Mouse (Mus musculus) neural tube, embryonic 12.5 days (tissue): Measurements from ENCODE around the gene Scnm1. TPM values are rescaled to one million over a fixed set of nuclear protein-coding genes. Genes with fewer than 3 reads are reported as not detected.

Experiments
- ATAC-seq: fragments of 200-750 bp; cut with Nextera tagmentation; 2 replicates; pipeline ENCODE4 v1.8.0; 2017; ENCODE audit warnings: low read depth, mild to moderate bottlenecking, moderate TSS enrichment, moderate library complexity; ENCODE audit not compliant: low FRiP score
- H3K27ac ChIP-seq: fragments of 300-500 bp; sonication (generic); 2 replicates; pipeline ENCODE4 v1.5.1; 2016
- H3K27me3 ChIP-seq: fragments of 300-500 bp; sonication (generic); replicated peaks from 2 replicates; pipeline ENCODE4 v1.6.1; 2016; ENCODE audit warnings: mild to moderate bottlenecking
- H3K36me3 ChIP-seq: fragments of 300-500 bp; sonication (generic); 2 replicates; pipeline ENCODE4 v1.6.1; 2016; ENCODE audit warnings: mild to moderate bottlenecking
- H3K4me1 ChIP-seq: fragments of 300-500 bp; sonication (generic); 2 replicates; pipeline ENCODE4 v1.6.1; 2016
- H3K4me2 ChIP-seq: fragments of 300-500 bp; sonication (generic); replicated peaks from 2 replicates; pipeline ENCODE4 v1.6.1; 2016; ENCODE audit warnings: mild to moderate bottlenecking
- H3K4me3 ChIP-seq: fragments of 300-500 bp; sonication (generic); 2 replicates; pipeline ENCODE4 v1.5.1; 2016
- H3K9ac ChIP-seq: fragments of 300-500 bp; sonication (generic); 2 replicates; pipeline ENCODE4 v1.6.1; 2016; ENCODE audit warnings: mild to moderate bottlenecking
- H3K9me3 ChIP-seq: fragments of 300-500 bp; sonication (generic); 2 replicates; pipeline ENCODE4 v1.6.1; 2016; ENCODE audit warnings: mild to moderate bottlenecking
- whole genome bisulfite sequencing: fragments of 180-500 bp; shearing (Covaris S2); methylation state at CpG from one replicate; pipeline ENCODE4 v1.1.7; 2016; 5-methylcytosine and 5-hydroxymethylcytosine counted together
- microRNA-seq: library from miRNA; unstranded; fragments of <30 nt; microRNA quantifications from one replicate; pipeline ENCODE4, GENCODE M21; 2017
- polyA plus RNA-seq: library from polyadenylated mRNA; unstranded; fragments of >200 nt; fragmentation: Nextera tagmentation; extraction: Ambion mirVana; gene quantifications from 2 replicates; pipeline ENCODE4 v1.2.1, GENCODE M21; 2016

Scnm1 gene
- polyA plus RNA-seq, 1 experiment from 2014 or later = 86.5 TPM

DNA sequence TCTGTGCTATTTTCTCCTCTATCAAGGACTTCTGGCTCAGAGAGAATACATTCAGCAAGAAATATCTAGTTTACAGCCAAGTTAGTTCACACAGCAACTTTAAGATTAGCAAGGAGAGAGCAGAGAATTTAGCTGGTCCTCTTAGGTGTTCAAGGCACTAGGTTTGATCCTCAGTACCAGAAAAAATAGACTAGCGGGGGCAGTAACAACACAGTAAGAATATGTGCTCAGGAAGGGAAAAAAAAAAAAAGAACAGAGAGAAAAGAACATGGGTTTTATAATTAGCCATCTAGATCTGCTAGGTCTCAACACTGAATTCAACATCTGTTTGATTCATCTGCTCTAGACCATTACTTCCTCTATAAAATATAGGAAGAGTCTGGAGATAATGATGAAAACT lies 45.7 kb downstream of the Scnm1 start:
- H3K4me1 ChIP-seq = no peaks in the 10 kb centered on the region
- H3K9ac ChIP-seq = no peak overlapping the region
- no peaks in the 10 kb centered on the region for H3K9me3 ChIP-seq
- H3K27ac ChIP-seq = no peak overlapping the region
- no peaks in the 10 kb centered on the region for H3K27me3 ChIP-seq
- no peak for ATAC-seq
- H3K4me2 ChIP-seq = no peak overlapping the region
- 0 out of 2 replicates have a peak, but pooled peaks cover 6% of the 10 kb centered on the region for H3K36me3 ChIP-seq
- H3K4me3 ChIP-seq = no peak overlapping the region
- WGBS = 96% methylated on average over 1 of the region's 1 CpGs

Small RNA genes lying within 50 kb of the gene (microRNA-seq; reads per million reads assigned to microRNA genes)
- not detected for gene Mir8099-1

Other genes with a start within 250 kb of the Scnm1 start
- gene Psmb4, start 247.1 kb downstream of the Scnm1 start, polyA plus RNA-seq = 331 and 332 TPM in 2 replicates
- 9.6 and 9.7 TPM in 2 replicates for gene Selenbp1, start 201.0 kb downstream of the Scnm1 start, polyA plus RNA-seq
- gene Rfx5, start 179.9 kb downstream of the Scnm1 start, polyA plus RNA-seq = 8.4 and 9.8 TPM in 2 replicates
- 20.1 and 23.0 TPM in 2 replicates for gene Pi4kb, start 159.3 kb downstream of the Scnm1 start, polyA plus RNA-seq
- 33.2 and 34.9 TPM in 2 replicates for gene Zfp687, start 118.6 kb downstream of the Scnm1 start, polyA plus RNA-seq
- 286 and 291 TPM in 2 replicates for gene Psmd4, start 91.4 kb downstream of the Scnm1 start, polyA plus RNA-seq
- 20.4 and 22.8 TPM in 2 replicates for gene Pip5k1a, start 27.1 kb downstream of the Scnm1 start, polyA plus RNA-seq
- 227 and 232 TPM in 2 replicates for gene Vps72, start 23.0 kb downstream of the Scnm1 start, polyA plus RNA-seq
- gene Tmod4, start 9.5 kb downstream of the Scnm1 start, polyA plus RNA-seq = 1.3 and 1.6 TPM in 2 replicates
- gene Lysmd1, start 77 bp upstream of the Scnm1 start, polyA plus RNA-seq = 24.5 and 24.8 TPM in 2 replicates
- 2.7 and 3.3 TPM in 2 replicates for gene Tnfaip8l2, start 8.3 kb upstream of the Scnm1 start, polyA plus RNA-seq
- 58.3 and 65.2 TPM in 2 replicates for gene Sema6c, start 26.4 kb upstream of the Scnm1 start, polyA plus RNA-seq
- gene Gabpb2, start 83.9 kb upstream of the Scnm1 start, polyA plus RNA-seq = 6.7 and 7.8 TPM in 2 replicates
- 85.3 and 85.9 TPM in 2 replicates for gene Cdc42se1, start 94.7 kb upstream of the Scnm1 start, polyA plus RNA-seq
- 149 and 166 TPM in 2 replicates for gene Mllt11, start 98.2 kb upstream of the Scnm1 start, polyA plus RNA-seq
- gene Gm128, start 107.6 kb upstream of the Scnm1 start, polyA plus RNA-seq = 0.28 TPM in 1 of 2 replicates, not detected in the other
- 0.28 TPM in 2 replicates for gene Bnipl, start 117.2 kb upstream of the Scnm1 start, polyA plus RNA-seq
- gene Mindy1, start 147.3 kb upstream of the Scnm1 start, polyA plus RNA-seq = 51.3 and 51.5 TPM in 2 replicates
- gene Prune1, start 148.1 kb upstream of the Scnm1 start, polyA plus RNA-seq = 34.9 and 36.1 TPM in 2 replicates
- gene Anxa9, start 173.2 kb upstream of the Scnm1 start, polyA plus RNA-seq = 0.94 and 1.2 TPM in 2 replicates
- gene Cers2, start 180.8 kb upstream of the Scnm1 start, polyA plus RNA-seq = 104 and 110 TPM in 2 replicates
- 48.9 and 57.2 TPM in 2 replicates for gene Setdb1, start 223.2 kb upstream of the Scnm1 start, polyA plus RNA-seq